Mouse (Mus musculus) cerebellum, adult 2 months (tissue): ENCODE results near the gene Mapre3. TPM values are rescaled to one million over a fixed set of nuclear protein-coding genes. Genes with fewer than 3 reads are reported as not detected.

Experiments
- DNase-seq, 2 experiments: peaks; one replicate each; pipeline ENCODE4 v3.0.0; 2021
- H3K27ac ChIP-seq: fragments of 200-500 bp; 2 replicates; pipeline ENCODE4 v1.5.1; 2012; ENCODE audit warnings: low read length, control low read depth, inconsistent platforms; ENCODE audit not compliant: insufficient read depth
- H3K27me3 ChIP-seq: fragments of 200-500 bp; 2 replicates; pipeline ENCODE4 v1.6.1; 2012; ENCODE audit warnings: inconsistent platforms, mild to moderate bottlenecking, low read length, moderate library complexity; ENCODE audit not compliant: control insufficient read depth, insufficient read depth
- H3K4me1 ChIP-seq: fragments of 200-500 bp; 2 replicates; pipeline ENCODE4 v1.6.1; 2011; ENCODE audit warnings: low read length; ENCODE audit not compliant: control insufficient read depth, insufficient read depth
- H3K4me3 ChIP-seq: fragments of 200-500 bp; replicated peaks from 2 replicates; pipeline ENCODE3; 2011; ENCODE audit warnings: mild to moderate bottlenecking, low read depth, low read length, control low read depth; ENCODE audit not compliant: insufficient read depth
- CTCF ChIP-seq: fragments of 200-500 bp; IDR thresholded peaks from 2 replicates; pipeline ENCODE4 v1.5.1; 2011; ENCODE audit warnings: low read depth, mild to moderate bottlenecking, control low read depth, low read length, moderate library complexity, borderline replicate concordance; ENCODE audit not compliant: insufficient read depth
- POLR2A ChIP-seq: fragments of 200-500 bp; IDR thresholded peaks from 2 replicates; pipeline ENCODE4 v1.6.1; 2011; ENCODE audit warnings: low read length, control low read depth, borderline replicate concordance; ENCODE audit not compliant: insufficient read depth
- WGBS: fragments of 180-500 bp; shearing (Covaris S2); methylation state at CpG from one replicate; pipeline ENCODE4 v1.1.7; 2018; 5-methylcytosine and 5-hydroxymethylcytosine counted together
- polyA plus RNA-seq: library from polyadenylated mRNA; depleted of rRNA; stranded (reverse); fragments of >200 nt; gene quantifications from 2 replicates; pipeline ENCODE4 v1.2.3, GENCODE M21; 2012; rRNA removed

Gene Mapre3
- polyA plus RNA-seq, 1 experiment, result 288 TPM

DNA sequence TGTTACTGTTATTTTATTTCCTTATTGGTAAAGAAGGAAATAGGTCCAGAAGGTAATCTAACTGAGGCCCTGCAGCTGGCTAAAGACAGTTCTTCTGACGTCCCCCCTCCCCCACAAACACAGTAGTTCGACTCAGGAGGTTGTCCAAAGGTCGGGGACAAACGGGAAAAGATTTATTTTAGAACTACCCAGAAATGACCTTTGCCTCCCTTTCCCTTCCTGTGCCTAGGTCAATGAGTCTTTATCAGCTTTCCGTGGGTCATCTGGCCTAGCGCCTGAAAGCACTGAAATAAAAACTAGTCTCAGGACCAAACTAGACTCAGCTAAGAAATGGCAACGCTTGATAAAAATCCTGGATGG is 94.8 kb downstream of the Mapre3 start:
- DNase-seq, result no peak
- Histone ChIP-seq H3K27me3 (no peaks in the 10 kb centered on the region), H3K27ac (no peak overlapping the region), H3K4me3 (no peak overlapping the region), H3K4me1 (peaks cover 4% of the 10 kb centered on the region; the same call in 1 of the 2 replicates)
- WGBS, result 71% methylated on average over 7 of the region's 7 CpGs
- TF ChIP-seq POLR2A (no peak), CTCF (no peak)

DNA sequence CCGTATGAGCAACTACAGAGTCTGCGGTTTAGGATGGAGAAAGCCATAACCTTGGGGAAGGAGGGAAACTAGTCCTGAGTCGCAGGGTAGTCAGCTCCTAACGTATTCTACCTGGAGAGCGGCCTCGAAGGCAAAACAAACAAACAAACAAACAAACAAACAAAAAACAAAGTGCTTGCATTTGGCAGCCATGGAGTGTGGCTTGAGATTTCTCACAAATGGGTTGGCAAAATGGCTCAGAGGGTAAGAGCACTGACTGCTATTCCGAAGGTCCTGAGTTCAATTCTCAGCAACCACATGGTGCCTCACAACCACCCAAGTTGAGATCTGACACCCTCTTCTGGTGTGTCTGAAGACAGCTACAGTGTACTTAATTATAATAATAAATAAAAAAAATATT is 95.4 kb downstream of the Mapre3 start:
- Histone ChIP-seq H3K4me3 (no peak overlapping the region), H3K27ac (no peak overlapping the region), H3K4me1 (peaks cover 4% of the 10 kb centered on the region; the same call in 1 of the 2 replicates), H3K27me3 (no peaks in the 10 kb centered on the region)
- TF ChIP-seq CTCF (no peak), POLR2A (no peak)
- WGBS, result 88% methylated on average over 7 of the region's 7 CpGs
- DNase-seq, result no peak

DNA sequence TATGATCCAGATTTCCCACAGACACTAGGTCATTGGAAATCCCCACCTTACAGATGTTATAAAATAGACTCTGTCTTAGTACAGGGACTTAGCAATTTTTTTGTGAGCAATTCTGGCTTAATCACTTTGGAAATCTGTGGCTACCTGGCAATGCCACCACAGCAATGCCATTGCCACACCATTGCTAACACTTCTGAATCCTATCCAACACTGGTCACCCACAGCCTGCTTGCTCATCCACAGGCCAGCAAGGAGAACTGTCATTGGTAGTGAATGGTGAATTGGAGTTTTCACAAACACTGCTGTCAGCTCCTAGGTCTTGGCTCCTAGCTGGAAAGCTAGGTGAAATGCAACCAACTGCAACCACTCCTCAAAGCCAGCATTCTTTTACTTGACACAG is 96.0 kb downstream of the Mapre3 start:
- Histone ChIP-seq H3K4me3 (no peak overlapping the region), H3K27me3 (no peaks in the 10 kb centered on the region), H3K4me1 (peaks cover 4% of the 10 kb centered on the region; the same call in 1 of the 2 replicates), H3K27ac (no peak overlapping the region)
- no peak for DNase-seq
- TF ChIP-seq POLR2A, result no peak
- TF ChIP-seq CTCF, result no peak

DNA sequence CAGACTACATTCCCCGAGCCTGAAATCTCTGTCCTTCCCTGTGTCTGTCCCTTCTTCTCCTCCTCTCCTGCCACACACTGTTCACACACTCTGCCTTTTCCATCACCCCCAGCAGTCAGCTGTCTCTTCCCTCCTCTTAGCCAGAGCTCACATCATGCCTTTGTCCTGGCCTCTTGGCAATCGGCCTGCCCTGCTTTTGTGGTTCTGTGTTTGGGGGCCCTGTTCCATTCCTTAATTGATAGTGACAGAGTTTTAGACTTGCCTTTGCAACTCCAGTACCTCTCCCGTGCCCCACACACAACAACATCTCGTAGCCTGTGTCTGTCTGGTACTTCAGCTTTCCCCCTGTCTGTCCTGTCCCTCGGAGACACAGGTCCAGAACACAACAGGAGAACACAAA is 97.7 kb downstream of the Mapre3 start:
- WGBS, result 40% methylated on average over 5 of the region's 5 CpGs
- TF ChIP-seq CTCF (no peak), POLR2A (no peak)
- Histone ChIP-seq H3K4me1 (no peaks in the 10 kb centered on the region), H3K27ac (no peak overlapping the region), H3K4me3 (no peak overlapping the region), H3K27me3 (no peaks in the 10 kb centered on the region)
- no peak for DNase-seq

DNA sequence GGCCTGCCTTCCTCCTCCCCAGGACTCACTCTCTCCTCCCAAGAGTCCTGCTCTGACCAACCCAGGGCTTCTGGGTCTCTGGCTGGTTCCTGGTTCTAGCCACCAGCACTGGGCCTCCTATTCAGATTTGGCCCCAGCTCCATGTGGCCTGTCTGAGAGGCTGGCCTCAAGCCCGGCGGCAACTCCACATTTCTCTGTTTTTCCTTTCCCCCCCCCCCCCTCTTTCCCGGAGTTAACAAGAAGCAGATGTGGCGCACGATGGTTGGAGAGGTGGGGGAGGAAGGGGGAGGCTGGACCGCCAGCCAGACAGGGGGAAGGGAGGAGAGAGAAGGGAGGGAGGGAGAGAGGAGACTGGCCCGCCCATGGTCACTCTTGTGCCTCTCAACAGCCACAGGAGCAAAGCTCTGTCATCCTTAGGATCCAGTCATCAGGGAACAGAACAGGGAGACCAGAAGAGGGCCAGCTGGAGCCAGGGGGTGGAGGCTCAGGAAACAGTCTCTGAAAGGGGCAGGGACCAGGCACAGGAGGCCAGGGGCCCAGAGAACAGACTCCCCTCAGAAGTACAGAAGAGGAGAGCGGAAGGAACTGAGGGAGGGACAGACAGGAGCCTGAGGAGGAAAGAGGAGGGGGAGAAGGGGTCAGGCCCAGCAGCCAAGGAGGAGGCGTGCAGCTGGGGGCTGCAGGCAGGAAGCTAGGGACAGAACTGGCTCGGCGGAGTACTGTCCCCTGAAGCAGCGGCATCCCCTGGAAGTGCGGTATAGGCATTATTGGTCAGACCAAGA is 98.8 kb downstream of the Mapre3 start, which contains the start of gene Emilin1:
Gene Emilin1, plus strand, starts transcription at position 343 of the 782 bp plus-strand sequence.
- DNase-seq, result no peak
- TF ChIP-seq POLR2A (no peak), CTCF (no peak)
- 38% methylated on average over 11 of the region's 13 CpGs for WGBS
- Histone ChIP-seq H3K27me3 (no peaks in the 10 kb centered on the region), H3K27ac (no peak within 1 kb of the TSS), H3K4me1 (no peaks in the 10 kb centered on the region), H3K4me3 (no peak within 1 kb of the TSS)

DNA sequence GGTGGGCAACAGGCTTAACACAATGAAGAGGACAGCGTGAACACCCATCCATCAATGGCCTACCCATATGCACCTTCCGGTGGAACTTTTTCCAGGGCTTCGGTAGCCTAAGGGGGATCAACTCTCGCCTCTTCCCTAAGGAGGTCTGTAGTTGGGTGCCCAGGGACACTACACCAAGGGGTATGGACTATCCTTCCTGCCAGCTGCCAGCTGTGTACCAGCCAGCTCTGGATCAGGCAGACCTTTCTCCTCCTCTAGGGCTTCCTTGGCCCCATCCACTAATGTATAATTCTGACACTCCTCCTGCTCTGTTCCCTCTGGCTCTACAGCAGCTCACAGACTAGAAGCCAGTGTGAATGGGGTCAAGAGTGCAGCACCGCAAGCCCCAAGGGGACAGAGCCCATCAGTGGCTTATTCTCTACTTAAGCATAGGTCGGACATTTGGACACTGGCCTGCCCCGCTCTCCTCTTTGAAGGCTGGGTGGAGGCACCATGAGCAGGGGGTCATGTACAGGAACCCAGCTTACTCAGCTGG is 99.7 kb downstream of the Mapre3 start:
- no peak overlapping the region for H3K4me3 ChIP-seq
- no peak overlapping the region for H3K27ac ChIP-seq
- no peaks in the 10 kb centered on the region for H3K27me3 ChIP-seq
- no peak for TF ChIP-seq POLR2A
- TF ChIP-seq CTCF, result no peak
- WGBS, result 89% methylated on average over 7 of the region's 7 CpGs
- no peak for DNase-seq
- H3K4me1 ChIP-seq, result no peaks in the 10 kb centered on the region

DNA sequence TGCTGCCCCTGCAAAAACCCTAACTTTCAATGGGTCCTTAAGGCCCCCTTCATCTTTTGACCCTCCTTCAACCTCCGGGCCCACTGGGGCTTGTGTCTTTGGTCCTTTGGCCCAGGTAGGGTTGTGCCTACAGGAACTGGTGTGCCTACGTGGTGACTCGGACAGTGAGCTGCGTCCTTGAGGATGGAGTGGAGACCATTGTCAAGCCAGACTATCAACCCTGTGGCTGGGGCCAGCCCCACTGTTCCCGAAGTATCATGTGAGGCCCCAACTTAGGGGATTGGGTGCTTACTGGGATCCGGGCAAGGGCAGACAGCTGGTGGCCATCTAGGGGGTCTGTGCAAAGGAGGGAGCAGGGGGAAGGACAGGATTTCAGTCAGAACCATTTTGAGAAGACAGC is 100.4 kb downstream of the Mapre3 start:
- TF ChIP-seq CTCF (no peak), POLR2A (no peak)
- Histone ChIP-seq H3K4me1 (no peaks in the 10 kb centered on the region), H3K27ac (no peak overlapping the region), H3K4me3 (no peak overlapping the region), H3K27me3 (no peaks in the 10 kb centered on the region)
- 87% methylated on average over 6 of the region's 6 CpGs for WGBS
- no peak for DNase-seq

DNA sequence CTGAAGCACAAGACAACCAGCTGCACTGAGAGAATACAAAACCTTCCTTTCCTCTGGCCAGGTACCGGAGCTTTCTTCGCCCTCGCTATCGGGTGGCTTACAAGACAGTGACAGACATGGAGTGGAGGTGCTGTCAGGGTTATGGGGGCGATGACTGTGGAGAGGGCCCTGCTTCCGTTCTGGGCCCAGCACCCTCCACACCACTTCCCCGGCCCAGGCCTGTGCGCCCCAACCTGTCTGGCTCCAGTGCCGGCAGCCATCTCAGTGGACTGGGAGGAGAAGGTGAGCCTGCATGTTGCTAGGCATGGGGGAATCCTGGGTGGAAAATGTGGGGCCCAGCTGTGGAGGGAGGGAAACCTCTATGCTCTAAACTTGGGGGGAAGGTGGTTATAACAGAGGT is 101.0 kb downstream of the Mapre3 start:
- no peaks in the 10 kb centered on the region for H3K27me3 ChIP-seq
- H3K4me3 ChIP-seq, result no peak overlapping the region
- WGBS, result 66% methylated on average over 9 of the region's 9 CpGs
- no peak for DNase-seq
- TF ChIP-seq CTCF, result no peak
- no peak for TF ChIP-seq POLR2A
- H3K27ac ChIP-seq, result no peak overlapping the region
- no peaks in the 10 kb centered on the region for H3K4me1 ChIP-seq

Other genes with a start within 250 kb of the Mapre3 start
- 81.9 and 93.9 TPM in 2 replicates for gene Kcnk3, start 226.5 kb upstream of the Mapre3 start, polyA plus RNA-seq
- 57.1 and 60.9 TPM in 2 replicates for gene Slc35f6, start 166.7 kb upstream of the Mapre3 start, polyA plus RNA-seq
- gene Cenpa, start 147.9 kb upstream of the Mapre3 start, polyA plus RNA-seq, result 2.3 TPM in 2 replicates
- 24.2 and 26.5 TPM in 2 replicates for gene Dpysl5, start 103.1 kb upstream of the Mapre3 start, polyA plus RNA-seq
- 64.6 and 67.2 TPM in 2 replicates for gene Tmem214, start 53.4 kb downstream of the Mapre3 start, polyA plus RNA-seq
- gene Agbl5, start 74.1 kb downstream of the Mapre3 start, polyA plus RNA-seq, result 15.1 TPM in 2 replicates
- 174 and 187 TPM in 2 replicates for gene Ost4, start 93.1 kb downstream of the Mapre3 start, polyA plus RNA-seq
- 1.7 and 2.6 TPM in 2 replicates for gene Emilin1, start 98.8 kb downstream of the Mapre3 start, polyA plus RNA-seq
- 34.1 and 34.2 TPM in 2 replicates for gene Khk, start 106.8 kb downstream of the Mapre3 start, polyA plus RNA-seq
- gene Cgref1, start 130.9 kb downstream of the Mapre3 start, polyA plus RNA-seq, result 16.7 and 18.5 TPM in 2 replicates
- 228 and 241 TPM in 2 replicates for gene Preb, start 145.7 kb downstream of the Mapre3 start, polyA plus RNA-seq
- 0.28 and 0.29 TPM in 2 replicates for gene Tcf23, start 154.0 kb downstream of the Mapre3 start, polyA plus RNA-seq
- gene Atraid, start 233.7 kb downstream of the Mapre3 start, polyA plus RNA-seq, result 170 and 175 TPM in 2 replicates
- 45.1 and 49.6 TPM in 2 replicates for gene Slc5a6, start 234.3 kb downstream of the Mapre3 start, polyA plus RNA-seq
- 21.7 and 23.4 TPM in 2 replicates for gene Cad, start 240.1 kb downstream of the Mapre3 start, polyA plus RNA-seq